Mouse (Mus musculus) adrenal gland, postnatal 10 days (tissue): Measurements from ENCODE around the gene Plg. TPM values are rescaled to one million over a fixed set of nuclear protein-coding genes. Genes with fewer than 3 reads are reported as not detected.
A peak's percentile ranks its signal among the peaks of the same experiment; 100 is the strongest.

Experiments
- DNase-seq: peaks from one replicate; pipeline ENCODE4 v3.0.0; 2021; ENCODE audit warnings: mixed read lengths
- total RNA-seq, 2 experiments: library from RNA; stranded (reverse); gene quantifications; 2 replicates each; pipeline ENCODE4 v1.2.3; 2021

Gene Plg
- total RNA-seq, 2 experiments from 2014 or later, result 184 to 460 TPM

DNA sequence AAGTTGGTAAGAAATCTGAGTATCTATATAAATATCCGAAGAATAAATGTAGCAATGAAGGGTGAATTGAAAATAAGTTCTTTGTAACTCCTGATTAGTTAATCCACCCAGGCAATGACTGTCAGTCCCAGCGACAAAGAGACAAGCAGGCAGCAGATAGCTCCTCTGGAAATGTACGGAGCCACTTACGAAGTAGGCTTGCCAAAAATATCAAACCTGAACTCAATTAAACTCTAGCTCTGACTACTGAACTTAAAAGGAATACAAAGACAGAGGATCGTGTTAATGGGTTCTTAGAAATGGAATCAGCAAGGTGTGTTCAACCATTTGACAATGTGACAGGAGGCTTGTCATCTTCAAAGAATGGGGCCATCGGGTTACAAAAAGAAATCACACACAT lies 75.3 kb downstream of the Plg start:
- no peak for DNase-seq

DNA sequence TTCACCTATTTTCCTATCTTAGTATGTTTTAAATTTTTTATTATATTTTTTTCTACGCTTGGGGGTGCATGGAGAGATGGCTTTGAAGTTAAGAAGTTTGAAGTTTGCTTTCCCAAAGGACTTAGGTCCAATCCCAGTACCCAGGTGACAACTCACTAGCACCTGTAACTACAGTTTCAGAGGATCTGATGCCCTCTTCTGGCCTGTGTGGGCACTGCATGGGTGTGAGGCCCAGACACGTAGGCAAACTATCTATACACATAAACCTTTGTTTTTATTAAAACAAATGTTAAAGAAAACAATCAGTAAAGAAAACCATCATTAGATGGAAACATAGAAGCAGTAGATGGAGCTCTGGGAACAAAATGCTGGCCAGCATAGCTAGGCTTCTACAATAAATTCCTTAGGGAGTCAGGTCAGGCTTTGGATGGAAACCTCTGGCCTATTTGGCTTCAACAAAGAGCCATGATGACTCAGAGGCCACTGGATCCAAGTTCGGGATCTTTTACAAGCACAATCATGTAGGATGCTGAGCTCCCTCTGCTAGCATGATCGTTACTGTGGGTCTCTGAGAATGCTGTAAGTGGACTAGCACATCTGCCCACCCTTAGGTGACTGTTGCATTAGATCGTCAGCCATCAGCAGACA lies 76.9 kb downstream of the Plg start:
- peak; percentile 43 for DNase-seq

- DNase-seq, result no peak
Observed at GRCm38 (mm10) chr17:12461168-12461567, 82.8 kb downstream of the Plg start.

- DNase-seq, result no peak
Observed at GRCm38 (mm10) chr17:12466501-12467000, 88.1 kb downstream of the Plg start.

DNA sequence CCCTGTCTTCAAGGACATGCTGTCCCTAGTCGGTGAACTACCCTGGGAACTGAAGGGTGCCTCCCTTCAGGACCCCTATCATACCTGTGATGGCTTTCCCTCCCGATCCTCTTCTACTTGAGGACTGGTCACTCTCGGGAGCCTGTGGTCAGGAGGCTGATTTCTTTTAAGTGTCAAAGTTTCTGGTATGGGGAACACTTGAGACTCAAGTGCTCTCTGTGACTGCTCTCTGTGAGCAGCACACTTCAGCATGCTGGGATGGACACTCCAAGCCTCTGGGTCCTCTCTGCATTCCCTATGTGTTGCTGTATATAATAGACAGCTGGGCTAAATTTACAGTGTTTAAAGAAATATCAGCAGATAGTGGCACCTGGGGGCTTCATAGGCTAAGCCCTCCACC lies 89.2 kb downstream of the Plg start:
- DNase-seq, result no peak

GRCm38 (mm10) chr17:12468745-12469144 lies 90.3 kb downstream of the Plg start:
- DNase-seq, result no peak

Other genes with a start within 250 kb of the Plg start
- gene Map3k4, start 59.8 kb upstream of the Plg start, total RNA-seq, result 10 to 100 TPM; 21.1 to 29.4 TPM
- gene Slc22a3, start 129.1 kb downstream of the Plg start, total RNA-seq, result 1 to 10 TPM; 7.6 to 10.0 TPM
- 1 to 10 TPM; 1.7 to 2.0 TPM for gene Slc22a2, start 205.5 kb downstream of the Plg start, total RNA-seq